Mouse (Mus musculus) NIH3T3 (cell line): ENCODE results near the gene Stac2.

Experiments
- DNase-seq: peaks from one replicate; pipeline ENCODE4 v3.0.0-alpha.2; 2012; ENCODE audit warnings: low read depth

Gene Stac2

GRCm38 (mm10) chr11:97997387-97997960 is 55.8 kb downstream of the Stac2 start:
- DNase-seq = peak; percentile 41

GRCm38 (mm10) chr11:97996691-97997090 is 56.6 kb downstream of the Stac2 start:
- no peak for DNase-seq

GRCm38 (mm10) chr11:97995564-97996288 is 57.5 kb downstream of the Stac2 start, which contains the start of gene Arl5c:
Gene Arl5c, minus strand, starts transcription at chr11:97996181.
- no peak for DNase-seq

GRCm38 (mm10) chr11:97994539-97995100 is 58.6 kb downstream of the Stac2 start:
- peak; percentile 65 for DNase-seq

- DNase-seq = peak; percentile 93
Measured at GRCm38 (mm10) chr11:97988530-97989096, 64.6 kb downstream of the Stac2 start.

GRCm38 (mm10) chr11:97987551-97988526 is 65.4 kb downstream of the Stac2 start:
- DNase-seq = peak; percentile 98

- no peak for DNase-seq
Measured at GRCm38 (mm10) chr11:97986738-97987465, 66.4 kb downstream of the Stac2 start.
